Mouse (Mus musculus) gastrocnemius, adult 18-20 months (tissue): ENCODE measurements at regions not wholly inside any gene's neighbourhood (a gene's known extent, or its start where the extent isn't known, plus 50 kb on each side); places are given as distances from the start of the nearest gene placed in this dataset.
"Not testable (repeated sequence)": the region's sequence is repeated elsewhere in the genome, so short reads cannot be mapped to it uniquely, and the experiment has no call there.

Source experiments
- DNase-seq: peaks from one replicate; pipeline ENCODE4 v3.0.0; 2021; ENCODE audit warnings: low spot score

DNA sequence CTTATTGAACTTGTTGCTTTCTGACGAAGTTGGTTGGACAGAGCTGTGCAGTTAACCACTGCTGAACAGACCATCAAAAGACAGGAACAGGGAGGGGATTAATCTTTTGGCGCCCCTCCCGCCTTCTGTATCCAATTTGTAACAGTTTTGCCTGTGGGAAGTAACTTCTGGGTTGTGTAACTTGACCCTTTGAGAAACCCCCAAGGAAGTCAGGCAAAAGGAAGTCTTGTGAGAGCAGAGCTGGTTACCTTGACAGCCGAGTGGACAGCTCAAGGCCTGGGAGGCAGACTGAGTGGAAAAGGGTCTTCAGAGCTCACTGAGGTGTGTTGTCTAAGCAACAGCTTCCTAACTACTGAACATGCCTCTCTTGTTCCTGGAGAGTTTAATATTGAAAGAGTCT lies 75.8 kb upstream of the Hao2 start:
- no peak for DNase-seq

DNA sequence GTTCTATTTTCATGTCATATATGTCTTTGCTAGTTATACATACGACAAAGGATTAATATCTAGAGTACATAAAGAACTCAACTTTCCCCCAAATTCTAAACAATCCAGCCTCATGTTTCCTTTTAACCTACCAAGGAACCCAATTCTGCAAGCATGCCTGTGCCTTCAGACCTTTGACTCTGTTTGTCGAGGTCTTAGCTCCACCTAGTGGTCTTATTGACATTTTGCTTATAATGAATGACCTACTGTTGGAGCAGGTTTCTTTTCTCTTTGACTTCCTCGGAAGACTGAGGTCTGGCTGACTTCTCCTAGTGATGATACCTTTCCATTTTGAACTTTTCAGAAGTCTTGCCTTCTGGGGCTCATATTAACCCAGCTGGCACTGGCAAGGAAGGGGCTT lies 82.7 kb upstream of the Hao2 start:
- DNase-seq, result peak; percentile 13

DNA sequence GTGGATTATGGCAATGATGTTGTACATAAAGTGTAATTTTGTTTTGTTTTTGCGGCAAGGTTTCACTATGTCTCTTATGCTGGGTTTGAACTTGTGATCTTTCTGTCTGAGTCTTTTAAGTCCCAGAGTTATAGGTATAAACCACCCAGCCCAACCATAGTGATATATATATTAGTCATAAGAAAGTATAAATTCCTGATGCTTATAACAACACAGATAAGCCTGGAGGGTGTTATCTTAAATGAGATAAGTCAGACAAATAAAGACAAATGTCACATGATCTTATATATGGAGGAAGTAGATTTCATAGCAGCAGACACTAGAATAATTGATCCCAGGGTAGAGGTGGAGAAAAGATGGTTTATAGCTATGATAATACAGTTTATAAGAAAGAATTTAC lies 89.7 kb upstream of the Hao2 start:
- no peak for DNase-seq

DNA sequence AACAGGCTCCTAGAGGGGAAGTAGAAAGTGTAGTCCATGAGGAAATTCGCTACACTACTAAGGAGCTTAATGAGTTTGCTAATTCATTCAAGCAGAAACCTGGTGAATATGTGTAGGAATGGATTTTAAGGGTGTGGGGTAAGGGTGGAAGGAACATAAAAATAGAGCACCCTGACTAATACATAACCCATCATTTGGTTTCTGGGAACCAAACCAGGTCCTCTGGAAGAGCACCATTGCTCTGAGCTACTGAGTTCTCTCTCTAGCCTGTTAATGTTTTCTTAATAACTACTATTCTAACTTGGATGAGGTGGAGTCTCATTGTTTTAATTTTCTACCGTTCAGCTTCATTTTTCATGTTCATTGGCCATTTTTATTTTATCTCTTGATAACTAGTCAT lies 94.2 kb upstream of the Hao2 start:
- not testable (repeated sequence) for DNase-seq

DNA sequence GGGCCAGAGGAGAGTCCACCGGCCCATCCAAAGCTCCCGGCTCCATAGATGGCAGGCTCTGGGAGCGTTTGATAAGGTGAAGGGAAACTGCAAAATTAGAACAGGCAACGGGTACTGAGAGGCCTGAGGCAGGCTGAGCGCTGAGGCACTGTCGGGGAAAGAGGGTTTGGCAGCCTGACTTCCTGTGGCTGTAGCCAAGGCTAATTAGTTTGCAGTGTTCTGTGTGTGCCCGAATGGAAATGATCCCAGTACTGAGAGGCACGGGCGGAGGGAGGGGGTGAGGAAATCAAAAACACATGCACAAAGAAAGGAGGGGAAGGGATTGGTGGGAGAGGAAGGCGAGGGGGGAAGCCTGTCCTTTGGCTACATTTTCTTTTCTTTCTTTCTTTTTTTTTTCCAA lies 97.8 kb upstream of the Hao2 start:
- peak; percentile 10 for DNase-seq

DNA sequence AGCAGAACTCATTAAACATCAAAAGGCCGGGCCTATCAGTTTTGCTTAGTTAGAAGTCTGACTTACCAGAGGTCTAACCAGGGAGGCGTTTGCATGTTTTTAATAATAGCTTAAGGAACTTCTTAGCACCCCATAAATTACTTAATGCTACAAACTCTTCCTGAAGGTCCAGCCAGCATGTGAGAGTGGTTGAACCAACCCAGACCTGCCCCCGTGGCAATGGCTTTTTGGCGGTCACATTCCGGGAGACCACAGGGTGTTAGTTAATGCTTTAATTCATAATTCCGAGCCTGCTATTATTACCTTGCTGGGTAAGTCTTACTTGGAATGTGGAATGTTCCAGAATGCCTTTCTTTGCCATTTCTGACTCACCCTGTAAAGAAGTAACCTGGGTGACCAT lies 98.2 kb upstream of the Hao2 start:
- DNase-seq, result no peak

DNA sequence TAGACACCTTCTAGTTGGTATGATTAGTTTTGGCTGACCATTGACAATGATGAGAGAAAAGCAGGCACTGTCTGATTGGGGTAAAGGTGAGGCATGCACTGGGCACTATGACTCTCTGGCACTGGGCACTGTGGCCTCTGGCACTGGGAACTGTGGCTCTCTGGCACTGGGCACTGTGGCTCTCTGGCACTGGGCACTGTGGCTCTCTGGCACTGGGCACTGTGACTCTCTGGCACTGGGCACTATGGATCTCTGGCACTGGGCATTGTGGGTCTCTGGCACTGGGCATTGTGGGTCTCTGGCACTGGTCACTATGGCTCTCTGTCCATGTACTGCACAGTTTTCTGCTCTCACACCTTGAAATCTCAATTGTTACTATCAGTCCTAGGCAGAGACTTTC lies 101.0 kb upstream of the Hao2 start:
- no peak for DNase-seq

DNA sequence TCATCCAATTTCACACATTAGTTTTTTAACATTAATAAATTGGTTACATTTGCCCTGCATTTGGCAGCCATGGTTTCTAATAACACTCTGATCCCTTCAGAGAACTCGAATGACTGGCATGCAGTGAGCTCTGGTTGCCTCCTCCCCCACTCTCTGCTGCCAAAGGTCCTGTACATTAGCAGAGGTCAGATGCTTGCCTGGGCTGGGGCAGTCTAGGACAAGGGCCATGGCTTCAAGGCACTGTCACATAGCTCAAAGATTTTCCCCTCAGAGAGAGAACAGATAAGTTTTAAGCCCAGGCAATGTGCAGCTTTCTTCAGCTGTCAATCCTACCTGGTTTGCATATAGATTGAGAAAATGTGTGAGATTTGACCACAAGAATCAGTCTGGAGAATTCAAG lies 110.2 kb upstream of the Wars2 start:
- DNase-seq, result no peak

DNA sequence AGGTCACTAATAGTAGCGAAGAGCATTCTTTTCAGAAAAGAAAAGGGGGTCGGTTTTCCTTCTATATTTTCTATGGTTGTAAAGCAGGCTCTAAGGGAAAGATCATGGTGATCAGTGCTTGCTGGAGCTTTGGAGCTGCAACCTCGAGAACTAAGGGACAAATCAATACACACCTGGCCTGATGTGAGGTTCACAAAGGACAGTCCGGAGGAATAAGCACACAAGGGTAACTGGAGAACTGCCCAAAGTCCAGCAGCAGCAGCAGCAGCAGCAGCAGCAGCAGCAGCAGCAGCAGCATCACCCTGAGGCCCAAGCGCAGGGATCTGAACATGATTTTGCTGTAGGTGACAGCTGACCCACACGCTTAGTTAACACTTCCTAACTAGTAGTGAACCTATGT lies 94.7 kb upstream of the Wars2 start:
- no peak for DNase-seq

DNA sequence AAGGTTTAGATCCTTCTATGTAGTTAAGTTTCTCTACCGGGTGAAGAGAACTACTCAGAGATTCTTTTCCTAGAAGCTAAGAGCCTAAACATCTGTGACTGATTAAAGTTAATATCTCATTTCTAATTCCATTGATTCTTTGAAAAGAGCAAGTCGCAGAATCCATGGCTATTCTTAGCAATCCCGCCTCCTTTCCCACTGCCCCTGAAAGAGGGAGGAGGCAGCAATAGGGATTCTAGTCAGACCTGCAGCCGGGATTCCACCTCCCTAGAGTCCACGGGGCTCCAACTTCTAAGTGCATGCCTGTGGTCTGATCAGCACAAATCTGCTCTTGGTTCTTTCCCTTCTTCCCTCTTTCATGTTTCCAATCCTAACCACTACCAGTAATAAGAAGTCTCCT lies 93.7 kb upstream of the Wars2 start:
- no peak for DNase-seq

DNA sequence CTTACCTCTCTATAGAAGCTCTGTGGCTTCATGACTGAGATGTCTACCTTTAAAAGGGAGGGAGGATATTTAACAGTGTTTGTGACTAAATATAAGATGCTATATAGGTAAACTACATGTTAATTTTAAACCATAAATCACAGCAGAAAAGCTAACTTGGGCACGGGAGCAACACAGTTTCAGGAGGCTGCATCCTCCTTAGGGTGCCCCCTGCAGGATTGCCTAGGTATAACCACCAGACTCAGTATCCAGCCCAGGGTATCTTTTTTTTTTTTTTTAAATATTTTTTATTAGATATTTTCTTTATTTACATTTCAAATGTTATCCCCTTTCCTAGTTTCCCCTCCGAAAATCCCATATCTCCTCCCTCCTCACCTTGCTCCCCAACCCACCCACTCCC lies 91.6 kb upstream of the Wars2 start:
- no peak for DNase-seq

DNA sequence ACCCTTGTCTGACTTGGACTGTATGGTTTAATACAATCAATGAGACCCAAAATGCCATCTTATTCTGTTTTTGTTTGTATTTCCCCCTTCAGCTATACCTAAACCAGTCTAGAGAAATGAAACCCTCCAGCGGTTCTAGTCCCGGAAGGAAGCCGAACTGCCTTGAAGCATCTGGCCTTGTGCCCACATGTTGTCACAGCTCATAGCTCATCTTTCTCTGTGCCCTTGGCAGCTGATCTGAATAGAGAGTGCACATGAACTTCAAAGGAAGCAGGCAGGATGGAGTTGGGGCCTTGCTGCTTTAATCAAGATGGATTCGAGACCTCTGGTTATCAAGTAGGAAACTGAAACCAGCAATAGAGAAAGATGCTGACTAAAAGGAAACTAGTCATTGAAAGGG lies 88.7 kb upstream of the Wars2 start:
- no peak for DNase-seq

DNA sequence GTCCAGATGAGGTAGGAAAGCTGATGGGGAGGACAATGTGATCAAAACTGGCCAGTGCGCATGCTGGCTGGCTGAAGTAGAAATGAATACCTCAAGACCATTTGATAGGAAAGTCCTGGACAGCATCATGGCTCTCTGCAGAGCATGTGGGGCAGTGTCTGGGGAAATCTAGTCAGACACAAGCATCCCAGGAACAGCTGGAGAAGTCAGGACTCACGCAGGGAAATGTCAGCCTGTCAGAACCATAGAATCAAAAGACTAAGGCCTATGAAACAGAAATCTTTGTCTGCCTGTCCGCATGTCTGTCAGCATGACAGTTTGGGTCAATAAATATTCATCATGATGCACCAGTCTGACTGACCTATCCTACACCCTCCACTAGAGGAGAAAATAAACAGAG lies 73.7 kb upstream of the Wars2 start:
- DNase-seq, result no peak
